Mouse (Mus musculus): ENCODE measurements around the gene Zfp952. TPM values are rescaled to one million over a fixed set of nuclear protein-coding genes. Genes with fewer than 3 reads are reported as not detected.
"Not testable (repeated sequence)": the region's sequence is repeated elsewhere in the genome, so short reads cannot be mapped to it uniquely, and the experiment has no call there.

The Zfp952 gene
- total and polyA plus RNA-seq, 2 experiments from 2014 or later, result 9.9 to 10.8 TPM

GRCm38 (mm10) chr17:32991965-32992698 is 797 bp upstream of the Zfp952 start:
- Histone ChIP-seq H3K36me3 (ENCODE audit: insufficient read depth, low read length) (peaks cover 6% of the 10 kb centered on the region; the same call in 1 of the 2 replicates), H3K27me3 (ENCODE audit: insufficient read depth, low read length) (no peaks in the 10 kb centered on the region), H3K27ac (0 out of 2 replicates have a peak overlapping the region, but pooled peaks have one; percentile 93), H3K9ac (replicated peaks; ENCODE audit: low read length) (peak overlapping the region; percentile 85), H3K9me3 (ENCODE audit: low read length) (peaks cover 2% of the 10 kb centered on the region; the same call in 1 of the 2 replicates), H3K4me3 (ENCODE audit: low read length) (peak overlapping the region; percentile 80), H3K4me1 (ENCODE audit: insufficient read depth, low read length) (peaks cover 10% of the 10 kb centered on the region; the same call in 1 of the 2 replicates), H3K4me2 (ENCODE audit: low read depth, low read length) (peak overlapping the region; percentile 83)
- WGBS, result 69% methylated on average over 12 of the region's 12 CpGs
- ATAC-seq (no peak), DNase-seq (ENCODE audit: low spot score) (peak; percentile 18)
- TF ChIP-seq CTCF (IDR thresholded peaks at IDR 0.05; ENCODE audit: low read depth), result peak; percentile 31

GRCm38 (mm10) chr17:32998492-32998891 is 5.6 kb downstream of the Zfp952 start:
- ATAC-seq, result no peak
- 94% methylated on average over 2 of the region's 2 CpGs for WGBS
- no peak overlapping the region for H3K27ac ChIP-seq
- peaks cover 26% of the 10 kb centered on the region for H3K36me3 ChIP-seq (ENCODE audit: insufficient read depth, low read length)
- TF ChIP-seq CTCF (IDR thresholded peaks at IDR 0.05; ENCODE audit: low read depth), result no peak
- no peak overlapping the region for H3K4me3 ChIP-seq (ENCODE audit: low read length)
- H3K9me3 ChIP-seq (ENCODE audit: low read length), result peaks cover 14% of the 10 kb centered on the region
- no peaks in the 10 kb centered on the region for H3K27me3 ChIP-seq (ENCODE audit: insufficient read depth, low read length)
- H3K9ac ChIP-seq (replicated peaks; ENCODE audit: low read length), result no peak overlapping the region
- H3K4me1 ChIP-seq (ENCODE audit: insufficient read depth, low read length), result peaks cover 7% of the 10 kb centered on the region; the same call in 1 of the 2 replicates
- DNase-seq (ENCODE audit: low spot score), result no peak
- no peak overlapping the region for H3K4me2 ChIP-seq (ENCODE audit: low read depth, low read length)

GRCm38 (mm10) chr17:33008337-33008736 is 15.4 kb downstream of the Zfp952 start:
- no peak for DNase-seq (ENCODE audit: low spot score)
- no peaks in the 10 kb centered on the region for H3K4me1 ChIP-seq (ENCODE audit: insufficient read depth, low read length)
- no peaks in the 10 kb centered on the region for H3K27me3 ChIP-seq (ENCODE audit: insufficient read depth, low read length)
- H3K27ac ChIP-seq, result no peak overlapping the region
- 50% methylated on average over 9 of the region's 9 CpGs for WGBS
- peaks cover 4% of the 10 kb centered on the region; the same call in 1 of the 2 replicates for H3K9me3 ChIP-seq (ENCODE audit: low read length)
- H3K4me2 ChIP-seq (ENCODE audit: low read depth, low read length), result no peak overlapping the region
- peaks cover 18% of the 10 kb centered on the region for H3K36me3 ChIP-seq (ENCODE audit: insufficient read depth, low read length)
- no peak overlapping the region for H3K9ac ChIP-seq (replicated peaks; ENCODE audit: low read length)
- no peak for TF ChIP-seq CTCF (IDR thresholded peaks at IDR 0.05; ENCODE audit: low read depth)
- ATAC-seq, result no peak
- no peak overlapping the region for H3K4me3 ChIP-seq (ENCODE audit: low read length)

GRCm38 (mm10) chr17:33020434-33020833 is 27.5 kb downstream of the Zfp952 start:
- H3K4me3 ChIP-seq (ENCODE audit: low read length); H3K4me2 ChIP-seq (ENCODE audit: low read depth, low read length); ATAC-seq; H3K9ac ChIP-seq (replicated peaks; ENCODE audit: low read length); H3K27me3 ChIP-seq (ENCODE audit: insufficient read depth, low read length); DNase-seq (ENCODE audit: low spot score); H3K4me1 ChIP-seq (ENCODE audit: insufficient read depth, low read length); H3K27ac ChIP-seq: not testable (repeated sequence)
- Histone ChIP-seq H3K36me3 (ENCODE audit: insufficient read depth, low read length) (peaks cover 32% of the 10 kb centered on the region), H3K9me3 (ENCODE audit: low read length) (peaks cover 58% of the 10 kb centered on the region)

GRCm38 (mm10) chr17:33032376-33032775 is 39.4 kb downstream of the Zfp952 start:
- WGBS, result 6% methylated on average over 10 of the region's 10 CpGs
- TF ChIP-seq CTCF (IDR thresholded peaks at IDR 0.05; ENCODE audit: low read depth), result no peak
- no peak for ATAC-seq
- peak overlapping the region; percentile 68 for H3K4me2 ChIP-seq (ENCODE audit: low read depth, low read length)
- H3K9me3 ChIP-seq (ENCODE audit: low read length), result peaks cover 4% of the 10 kb centered on the region; the same call in 1 of the 2 replicates
- H3K27me3 ChIP-seq (ENCODE audit: insufficient read depth, low read length), result no peaks in the 10 kb centered on the region
- H3K4me3 ChIP-seq (ENCODE audit: low read length), result peak overlapping the region; percentile 94
- H3K9ac ChIP-seq (replicated peaks; ENCODE audit: low read length), result peak overlapping the region; percentile 82
- peak; percentile 14 for DNase-seq (ENCODE audit: low spot score)
- no peak overlapping the region for H3K27ac ChIP-seq
- no peaks in the 10 kb centered on the region for H3K4me1 ChIP-seq (ENCODE audit: insufficient read depth, low read length)
- H3K36me3 ChIP-seq (ENCODE audit: insufficient read depth, low read length), result no peaks in the 10 kb centered on the region

GRCm38 (mm10) chr17:33032900-33033891 is 40.3 kb downstream of the Zfp952 start, which contains the start of gene Zfp763:
TSS of gene Zfp763 (minus strand) at chr17:33033402.
- H3K27me3 ChIP-seq (ENCODE audit: insufficient read depth, low read length), result no peaks in the 10 kb centered on the region
- WGBS, result 3% methylated on average over 27 of the region's 27 CpGs
- peak within 1 kb of the TSS; percentile 94 for H3K4me3 ChIP-seq (ENCODE audit: low read length)
- H3K27ac ChIP-seq, result peak within 1 kb of the TSS; percentile 92
- 0 out of 2 replicates have a peak, but pooled peaks cover 2% of the 10 kb centered on the region for H3K9me3 ChIP-seq (ENCODE audit: low read length)
- H3K4me2 ChIP-seq (ENCODE audit: low read depth, low read length), result peak within 1 kb of the TSS; percentile 68
- H3K9ac ChIP-seq (replicated peaks; ENCODE audit: low read length), result peak within 1 kb of the TSS; percentile 82
- DNase-seq (ENCODE audit: low spot score) (peak; percentile 92), ATAC-seq (peak; percentile 100)
- TF ChIP-seq CTCF (IDR thresholded peaks at IDR 0.05; ENCODE audit: low read depth), result peak; percentile 43
- H3K4me1 ChIP-seq (ENCODE audit: insufficient read depth, low read length), result no peaks in the 10 kb centered on the region
- no peaks in the 10 kb centered on the region for H3K36me3 ChIP-seq (ENCODE audit: insufficient read depth, low read length)

Other genes with a start within 250 kb of the Zfp952 start
- gene Zfp871, start 204.8 kb upstream of the Zfp952 start, total RNA-seq (2014; rRNA removed), result 29.2 and 34.0 TPM in 2 replicates
- gene Zfp871, start 204.8 kb upstream of the Zfp952 start, polyA plus RNA-seq (2015; fragmentation: Nextera tagmentation; extraction: Ambion mirVana), result 42.1 and 44.4 TPM in 2 replicates
- gene Zfp811, start 183.2 kb upstream of the Zfp952 start, total RNA-seq (2014; rRNA removed), result 13.1 and 15.7 TPM in 2 replicates
- gene Zfp811, start 183.2 kb upstream of the Zfp952 start, polyA plus RNA-seq (2015; fragmentation: Nextera tagmentation; extraction: Ambion mirVana), result 19.8 and 19.9 TPM in 2 replicates
- 12.2 and 15.3 TPM in 2 replicates for gene Zfp799, start 162.9 kb upstream of the Zfp952 start, total RNA-seq (2014; rRNA removed)
- gene Zfp799, start 162.9 kb upstream of the Zfp952 start, polyA plus RNA-seq (2015; fragmentation: Nextera tagmentation; extraction: Ambion mirVana), result 12.4 and 14.8 TPM in 2 replicates
- gene Zfp870, start 101.5 kb upstream of the Zfp952 start, total RNA-seq (2014; rRNA removed), result 5.9 and 6.4 TPM in 2 replicates
- 4.8 and 5.0 TPM in 2 replicates for gene Zfp870, start 101.5 kb upstream of the Zfp952 start, polyA plus RNA-seq (2015; fragmentation: Nextera tagmentation; extraction: Ambion mirVana)
- gene Cyp4f14, start 75.8 kb upstream of the Zfp952 start, total RNA-seq (2014; rRNA removed), result 0.78 and 1.3 TPM in 2 replicates
- 0.64 and 0.88 TPM in 2 replicates for gene Cyp4f14, start 75.8 kb upstream of the Zfp952 start, polyA plus RNA-seq (2015; fragmentation: Nextera tagmentation; extraction: Ambion mirVana)
- 9.3 and 15.2 TPM in 2 replicates for gene Cyp4f13, start 45.7 kb upstream of the Zfp952 start, total RNA-seq (2014; rRNA removed)
- gene Cyp4f13, start 45.7 kb upstream of the Zfp952 start, polyA plus RNA-seq (2015; fragmentation: Nextera tagmentation; extraction: Ambion mirVana), result 11.1 and 16.0 TPM in 2 replicates
- gene Zfp472, start 27.3 kb upstream of the Zfp952 start, total RNA-seq (2014; rRNA removed), result 3.8 and 5.9 TPM in 2 replicates
- 6.4 and 6.5 TPM in 2 replicates for gene Zfp472, start 27.3 kb upstream of the Zfp952 start, polyA plus RNA-seq (2015; fragmentation: Nextera tagmentation; extraction: Ambion mirVana)
- 10.8 and 12.7 TPM in 2 replicates for gene Zfp763, start 40.3 kb downstream of the Zfp952 start, total RNA-seq (2014; rRNA removed)
- gene Zfp763, start 40.3 kb downstream of the Zfp952 start, polyA plus RNA-seq (2015; fragmentation: Nextera tagmentation; extraction: Ambion mirVana), result 15.3 and 16.7 TPM in 2 replicates
- gene 4921501E09Rik, start 74.9 kb downstream of the Zfp952 start, total RNA-seq (2014; rRNA removed), result not detected in 2 replicates
- gene 4921501E09Rik, start 74.9 kb downstream of the Zfp952 start, polyA plus RNA-seq (2015; fragmentation: Nextera tagmentation; extraction: Ambion mirVana), result not detected in 2 replicates
- gene Zfp563, start 96.2 kb downstream of the Zfp952 start, total RNA-seq (2014; rRNA removed), result 9.7 and 11.6 TPM in 2 replicates
- gene Zfp563, start 96.2 kb downstream of the Zfp952 start, polyA plus RNA-seq (2015; fragmentation: Nextera tagmentation; extraction: Ambion mirVana), result 10.3 and 11.8 TPM in 2 replicates
- 0.05 TPM in 1 of 2 replicates, not detected in the other for gene Morc2b, start 146.6 kb downstream of the Zfp952 start, total RNA-seq (2014; rRNA removed)
- gene Morc2b, start 146.6 kb downstream of the Zfp952 start, polyA plus RNA-seq (2015; fragmentation: Nextera tagmentation; extraction: Ambion mirVana), result 0.54 and 0.63 TPM in 2 replicates
- not detected in 2 replicates for gene Olfr55, start 175.3 kb downstream of the Zfp952 start, total RNA-seq (2014; rRNA removed)
- gene Olfr55, start 175.3 kb downstream of the Zfp952 start, polyA plus RNA-seq (2015; fragmentation: Nextera tagmentation; extraction: Ambion mirVana), result not detected in 2 replicates
- not detected in 2 replicates for gene Olfr239, start 198.2 kb downstream of the Zfp952 start, total RNA-seq (2014; rRNA removed)
- gene Olfr239, start 198.2 kb downstream of the Zfp952 start, polyA plus RNA-seq (2015; fragmentation: Nextera tagmentation; extraction: Ambion mirVana), result not detected in 2 replicates
- 0.21 and 1.2 TPM in 2 replicates for gene Olfr1564, start 228.6 kb downstream of the Zfp952 start, total RNA-seq (2014; rRNA removed)
- gene Olfr1564, start 228.6 kb downstream of the Zfp952 start, polyA plus RNA-seq (2015; fragmentation: Nextera tagmentation; extraction: Ambion mirVana), result not detected in 2 replicates